Mouse (Mus musculus): ENCODE data around the gene Cldn4.

Cldn4 gene

DNA sequence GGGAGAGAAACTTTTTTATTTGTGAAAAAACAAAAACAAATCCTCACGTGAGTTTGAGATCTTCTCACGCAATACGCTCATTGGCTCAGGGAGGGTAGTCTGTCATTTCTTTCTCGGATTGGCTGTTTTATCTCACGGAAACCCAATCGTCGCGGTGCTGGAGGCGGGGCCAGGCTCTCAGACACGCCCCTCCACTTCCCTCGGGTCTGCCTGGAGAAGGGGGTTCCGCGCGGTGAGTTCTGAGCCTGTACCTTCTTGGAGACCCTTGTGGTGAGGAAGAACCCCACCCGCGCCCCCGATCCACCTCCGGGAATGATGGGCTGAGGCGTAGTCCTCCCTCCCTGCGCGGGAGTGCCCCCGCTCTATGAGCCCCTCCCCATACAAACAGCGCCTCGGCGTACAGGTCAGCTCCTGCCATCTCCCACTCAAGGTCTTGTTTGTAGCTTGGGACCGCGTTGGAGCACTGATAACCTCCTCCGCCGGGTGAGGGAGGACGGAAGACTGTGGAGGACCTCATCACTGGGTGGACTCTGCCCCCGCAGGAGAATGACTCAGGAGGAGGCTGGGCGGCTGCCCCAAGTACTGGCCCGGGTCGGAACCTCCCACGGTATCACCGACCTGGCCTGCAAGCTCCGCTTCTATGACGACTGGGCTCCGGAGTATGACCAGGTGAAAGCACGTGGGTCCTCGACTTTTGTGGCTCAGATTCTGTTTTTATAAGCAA, 14.4 kb downstream of the Cldn4 start, which contains the start of gene Mettl27:
Gene Mettl27, plus strand, starts transcription at position 190 of the 724 bp plus-strand sequence.
- peak; percentile 88 for DNase-seq (ENCODE audit: low spot score)

DNA sequence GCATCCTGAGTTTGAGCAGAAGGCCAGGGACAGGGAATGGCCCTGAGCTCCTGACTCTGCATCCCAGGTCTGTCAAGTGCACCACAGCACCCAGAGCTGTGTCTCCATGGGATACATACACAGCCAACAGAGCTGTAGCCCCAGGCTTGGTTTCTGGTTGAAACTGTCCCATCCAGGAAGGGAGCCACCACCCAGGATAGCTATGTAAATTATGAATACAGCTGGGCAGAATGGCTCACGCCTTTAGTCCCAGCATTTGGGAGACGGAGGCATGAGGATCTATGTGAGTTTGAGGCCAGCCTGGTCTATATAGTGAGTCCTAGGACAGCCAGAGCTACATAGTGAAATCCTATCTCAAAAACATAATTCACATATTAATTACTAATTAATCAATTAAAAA, 16.7 kb downstream of the Cldn4 start:
- no peak for DNase-seq (ENCODE audit: low spot score)

GRCm38 (mm10) chr5:134926726-134927125, 20.0 kb downstream of the Cldn4 start:
- no peak for DNase-seq (ENCODE audit: low spot score)

DNA sequence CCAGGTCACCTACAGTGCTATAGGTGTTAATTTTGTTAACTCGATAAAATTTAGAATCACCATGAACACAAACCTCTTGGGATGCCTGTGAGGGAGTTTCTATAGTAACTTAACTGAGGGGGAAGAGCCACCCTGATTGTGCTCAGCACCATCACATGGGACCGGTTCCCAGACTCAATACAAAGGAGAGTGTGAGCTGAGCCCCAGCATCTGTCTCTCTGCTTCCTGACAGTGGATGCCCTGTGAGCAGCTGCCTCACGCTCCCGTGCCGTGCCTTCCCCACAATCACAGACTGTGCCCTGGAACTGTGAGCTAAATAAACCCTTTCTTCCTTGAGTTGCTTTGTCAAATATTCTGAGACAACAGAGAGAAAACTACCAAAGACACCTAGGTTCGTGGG, 23.6 kb downstream of the Cldn4 start:
- DNase-seq (ENCODE audit: low spot score): no peak

GRCm38 (mm10) chr5:134921106-134921505, 25.6 kb downstream of the Cldn4 start:
- no peak for DNase-seq (ENCODE audit: low spot score)

- DNase-seq (ENCODE audit: low spot score): no peak
Measured at GRCm38 (mm10) chr5:134920106-134920687, 26.5 kb downstream of the Cldn4 start.

DNA sequence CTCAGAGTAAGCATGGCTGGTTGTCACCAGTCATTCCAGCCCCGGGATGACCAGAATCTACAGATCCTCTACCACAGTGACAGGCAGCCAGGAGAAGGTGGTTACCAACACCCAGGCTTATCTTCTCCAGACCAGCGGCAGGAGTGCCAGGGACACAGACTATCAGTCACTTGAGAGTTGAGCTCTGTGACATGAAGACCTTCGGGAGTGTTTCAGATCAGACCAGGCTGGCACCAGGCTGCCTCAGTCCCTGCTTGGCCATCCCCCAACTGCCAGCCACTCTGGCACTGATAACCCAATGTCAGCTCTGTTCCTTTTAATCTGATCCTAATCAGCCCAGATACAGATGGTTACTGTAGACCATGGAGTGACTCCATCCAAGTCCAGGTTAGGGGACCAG, 27.6 kb downstream of the Cldn4 start:
- no peak for DNase-seq (ENCODE audit: low spot score)

GRCm38 (mm10) chr5:134918071-134918832, 28.5 kb downstream of the Cldn4 start:
- DNase-seq (ENCODE audit: low spot score): peak; percentile 60

- no peak for DNase-seq (ENCODE audit: low spot score)
Measured at GRCm38 (mm10) chr5:134915311-134915710, 31.4 kb downstream of the Cldn4 start, which contains the start of gene Cldn13. Gene Cldn13 (minus strand): TSS chr5:134915526.

DNA sequence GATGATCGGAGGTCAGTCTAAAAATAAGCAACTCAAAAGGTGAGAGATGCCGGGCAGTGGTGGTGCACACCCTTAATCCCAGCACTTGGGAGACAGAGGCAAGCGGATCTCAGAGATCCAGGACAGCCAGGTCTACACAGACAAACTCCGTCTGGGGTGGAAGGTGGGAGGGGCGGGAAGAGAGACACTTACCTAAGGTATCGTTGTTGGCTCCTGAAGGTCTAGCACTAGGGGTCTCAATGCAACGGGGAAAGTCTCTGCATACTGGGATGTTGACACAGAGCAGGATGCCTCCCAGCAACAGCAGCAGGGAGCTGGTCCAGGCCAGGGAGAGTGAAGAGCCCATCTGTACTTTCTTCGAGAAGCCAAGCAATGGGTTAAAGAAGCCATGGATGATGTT, 32.2 kb downstream of the Cldn4 start:
- no peak for DNase-seq (ENCODE audit: low spot score)

GRCm38 (mm10) chr5:134913753-134914152, 33.0 kb downstream of the Cldn4 start:
- no peak for DNase-seq (ENCODE audit: low spot score)

- DNase-seq (ENCODE audit: low spot score): no peak
Measured at GRCm38 (mm10) chr5:134913352-134913751, 33.4 kb downstream of the Cldn4 start.

- no peak for DNase-seq (ENCODE audit: low spot score)
Measured at GRCm38 (mm10) chr5:134911901-134912300, 34.8 kb downstream of the Cldn4 start.

DNA sequence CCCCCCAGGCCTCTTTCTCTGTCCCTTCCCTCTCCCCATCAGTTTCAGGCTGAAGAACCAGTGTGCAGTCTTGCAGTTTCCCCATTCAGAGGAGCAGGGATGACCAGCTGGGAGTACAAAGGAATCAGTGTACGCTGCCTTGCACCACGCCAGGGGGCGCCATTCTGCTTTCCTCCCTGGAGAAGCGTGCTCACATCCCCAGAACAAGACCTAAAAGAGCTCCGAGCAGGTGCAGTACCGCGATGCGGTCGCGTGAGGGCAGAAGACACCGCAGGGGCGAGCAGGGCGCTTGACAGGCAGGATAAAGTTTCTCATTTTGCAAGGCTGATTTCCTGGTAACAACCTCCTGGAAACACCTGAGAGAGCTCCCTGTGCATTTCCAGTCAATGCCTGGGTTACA, 39.6 kb downstream of the Cldn4 start:
- DNase-seq (ENCODE audit: low spot score): peak; percentile 93

DNA sequence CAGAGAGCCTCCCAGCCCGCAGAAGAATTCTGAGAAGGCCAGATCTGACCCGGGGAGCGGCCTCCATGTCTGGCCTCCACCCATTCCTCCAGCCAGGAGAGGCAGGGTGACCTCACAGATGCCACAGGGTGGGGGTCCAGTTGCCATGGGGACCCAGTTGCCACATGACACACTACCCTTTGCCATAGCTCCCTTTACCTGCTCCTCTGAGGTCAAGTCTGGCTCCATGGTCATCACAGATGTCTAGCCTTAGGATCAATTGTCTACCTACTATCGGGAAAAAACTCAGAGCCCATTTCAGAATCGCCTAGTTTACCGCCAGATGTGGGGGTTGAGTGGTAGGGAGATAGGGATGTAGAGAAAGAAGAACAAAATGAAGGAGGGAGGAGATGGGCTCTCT, 40.1 kb downstream of the Cldn4 start, which contains the start of gene Tmem270:
Gene Tmem270, minus strand, starts transcription at position 101 of the 400 bp plus-strand sequence.
- no peak for DNase-seq (ENCODE audit: low spot score)

GRCm38 (mm10) chr5:134901644-134902027, 45.1 kb downstream of the Cldn4 start:
- DNase-seq (ENCODE audit: low spot score): no peak

DNA sequence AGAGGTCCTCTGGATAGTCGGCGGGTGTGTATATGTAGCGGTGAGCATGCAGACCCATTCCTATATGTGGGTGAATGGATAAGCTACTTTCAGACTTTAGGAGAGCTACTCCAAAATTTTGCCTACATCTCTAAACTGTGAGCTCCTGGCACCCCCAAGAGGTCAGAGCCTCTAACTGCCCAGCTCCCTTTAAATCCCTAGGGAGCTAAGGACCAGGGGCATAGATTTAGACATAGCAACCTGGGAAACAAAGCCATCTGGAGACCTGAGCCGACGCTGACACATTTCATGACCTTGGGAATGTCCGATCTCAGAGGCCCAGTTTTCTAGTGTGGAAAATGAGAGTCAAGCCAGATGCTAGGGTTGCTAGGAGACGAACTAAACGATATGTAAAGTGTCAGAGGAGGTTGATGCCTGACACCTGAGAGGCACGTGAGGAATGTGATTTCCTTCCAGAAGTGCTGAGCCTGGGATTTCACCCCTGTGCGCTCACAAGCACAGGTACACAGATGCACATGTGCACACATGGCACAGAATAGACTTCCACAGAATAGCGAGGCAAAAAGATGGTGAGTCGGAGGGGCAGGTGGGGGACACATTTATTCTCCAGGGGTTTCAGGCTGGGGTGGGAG, 45.6 kb downstream of the Cldn4 start:
- DNase-seq (ENCODE audit: low spot score): peak; percentile 28

DNA sequence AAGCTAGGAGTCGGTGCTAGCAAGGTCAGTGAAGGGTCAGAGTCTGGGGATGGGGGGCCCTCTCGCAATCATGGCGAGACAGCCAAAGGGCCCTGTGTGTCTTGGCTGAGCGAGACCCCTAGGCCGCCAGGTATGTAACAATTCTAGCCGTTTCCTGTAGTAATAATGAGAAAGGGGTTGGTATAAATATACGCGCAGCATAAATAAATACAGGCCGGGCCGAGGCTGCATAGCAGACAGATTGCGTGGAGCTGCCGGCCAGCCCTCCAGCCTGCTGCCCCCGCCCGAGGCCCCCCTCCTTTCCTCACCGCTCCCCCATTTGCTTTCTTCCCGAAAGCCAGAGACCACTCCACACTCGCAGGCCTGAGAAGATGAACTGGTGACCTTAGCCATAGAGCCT, 49.1 kb downstream of the Cldn4 start:
- no peak for DNase-seq (ENCODE audit: low spot score)

DNA sequence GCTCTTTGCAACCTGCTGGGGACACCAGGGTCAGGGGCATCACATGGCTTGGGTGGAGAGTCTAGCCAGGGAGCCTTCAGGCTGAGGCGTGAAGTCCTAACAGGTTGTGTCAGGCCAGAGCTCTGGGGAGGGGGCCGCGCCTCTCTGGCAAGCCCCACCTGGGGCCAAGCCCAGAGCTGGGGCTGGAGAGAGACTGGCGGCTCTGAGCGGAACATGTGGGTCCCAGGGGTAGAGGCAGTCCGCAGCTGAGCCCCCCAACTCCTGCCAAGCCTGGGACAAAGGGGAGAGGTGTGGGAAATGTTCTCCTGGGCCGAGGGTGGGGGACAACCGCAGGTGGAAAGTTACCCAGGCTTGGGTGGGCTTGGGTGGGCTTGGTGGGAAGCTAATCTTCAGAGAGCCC, 49.8 kb downstream of the Cldn4 start:
- no peak for DNase-seq (ENCODE audit: low spot score)

- DNase-seq (ENCODE audit: low spot score): no peak
Measured at GRCm38 (mm10) chr5:134895291-134895690, 51.4 kb downstream of the Cldn4 start.

Measured in ovary, postnatal 36 days (tissue).